Mouse (Mus musculus): ENCODE measurements around the gene Igtp.
A peak's percentile ranks its signal among the peaks of the same experiment; 100 is the strongest.
"Not testable (repeated sequence)": the region's sequence is repeated elsewhere in the genome, so short reads cannot be mapped to it uniquely, and the experiment has no call there.

Gene Igtp

DNA sequence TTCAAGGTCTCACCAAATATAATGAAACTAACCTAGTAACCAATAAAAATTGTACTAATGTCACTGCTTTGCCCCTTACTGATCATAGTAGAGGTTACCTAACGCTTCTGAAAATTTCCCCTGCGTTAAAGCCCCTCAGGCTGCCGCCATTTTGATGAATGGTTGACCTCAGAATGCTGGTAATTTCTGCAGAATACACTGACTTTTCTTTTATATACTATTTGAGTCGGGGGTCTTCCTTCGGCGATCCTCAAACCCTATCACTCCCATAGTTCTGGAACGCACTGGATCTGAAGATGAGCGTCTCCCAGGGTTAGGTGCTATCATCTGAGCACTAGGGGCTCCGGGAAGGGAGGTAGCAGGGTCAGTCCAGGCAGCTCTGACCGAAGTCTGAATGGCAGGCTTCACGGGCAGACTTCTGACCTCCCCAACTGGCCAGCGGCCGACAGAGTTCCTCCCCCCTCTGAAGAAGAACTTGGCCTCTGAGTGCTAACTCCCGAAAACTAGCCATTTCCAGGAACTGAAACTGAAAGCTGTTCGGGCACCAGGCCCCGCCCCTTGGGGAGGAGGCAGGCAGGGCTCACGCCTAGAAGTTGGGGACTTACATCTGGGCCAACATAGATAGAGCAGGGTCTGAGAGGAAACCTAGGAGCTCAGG lies 15.2 kb downstream of the Igtp start:
- DNase-seq, result peak; percentile 90

DNA sequence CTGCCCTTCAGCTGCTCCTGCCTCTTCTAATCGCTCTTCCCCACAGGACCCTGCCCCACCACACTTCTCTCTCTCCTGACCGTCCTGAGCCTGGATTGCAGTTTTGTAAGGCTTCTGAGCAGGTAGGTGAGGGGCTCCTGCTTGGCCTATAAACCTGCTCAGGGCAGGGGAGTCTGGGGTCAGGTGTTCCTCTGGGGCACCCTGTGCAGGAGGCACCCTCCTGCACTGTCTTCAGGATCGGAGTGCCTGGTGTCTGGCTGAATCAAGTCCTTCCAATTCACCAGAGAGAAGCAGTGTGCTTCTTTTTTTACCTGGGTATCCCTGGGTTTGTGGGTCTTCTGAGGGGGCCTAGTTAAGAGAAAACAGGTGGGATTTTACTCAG lies 15.7 kb downstream of the Igtp start:
- DNase-seq, result not testable (repeated sequence)

DNA sequence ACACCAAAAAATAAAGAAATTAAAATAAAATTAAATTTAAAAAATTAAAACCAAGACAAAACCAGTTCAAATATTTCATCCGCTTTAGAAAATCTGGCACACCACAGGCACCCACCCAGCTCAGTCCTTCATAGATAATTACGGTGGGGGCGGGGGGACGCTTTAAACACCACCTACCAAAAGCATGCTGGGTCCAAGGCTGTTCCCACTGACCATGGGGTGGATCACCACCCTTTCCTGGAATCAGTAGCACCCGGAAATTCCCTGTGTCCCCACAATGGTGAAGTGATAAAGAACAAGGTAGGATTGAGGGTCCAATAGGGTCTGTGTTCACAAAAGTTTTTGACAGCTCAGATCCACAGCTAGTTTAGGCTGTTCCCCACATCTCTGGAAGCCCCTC lies 16.5 kb downstream of the Igtp start:
- DNase-seq, result no peak

DNA sequence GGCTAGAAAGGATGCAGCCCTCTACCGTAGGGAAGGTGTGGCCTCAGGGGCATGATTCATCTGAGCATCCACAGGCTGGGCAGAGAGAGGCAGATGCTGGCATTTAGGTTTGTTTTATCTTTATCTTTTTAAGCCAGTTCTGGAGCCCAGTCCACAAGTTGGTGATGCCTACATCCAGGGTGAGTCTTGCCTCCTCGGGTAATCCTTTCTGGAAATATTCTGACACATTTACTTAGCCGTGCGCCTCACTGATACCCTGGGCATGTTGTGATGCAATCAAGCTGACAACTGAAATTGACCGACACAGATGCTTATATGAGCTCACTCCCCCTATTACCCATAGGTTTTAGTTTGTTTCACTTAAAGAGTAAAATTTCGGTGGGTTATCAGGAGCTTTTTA lies 17.5 kb downstream of the Igtp start:
- no peak for DNase-seq

DNA sequence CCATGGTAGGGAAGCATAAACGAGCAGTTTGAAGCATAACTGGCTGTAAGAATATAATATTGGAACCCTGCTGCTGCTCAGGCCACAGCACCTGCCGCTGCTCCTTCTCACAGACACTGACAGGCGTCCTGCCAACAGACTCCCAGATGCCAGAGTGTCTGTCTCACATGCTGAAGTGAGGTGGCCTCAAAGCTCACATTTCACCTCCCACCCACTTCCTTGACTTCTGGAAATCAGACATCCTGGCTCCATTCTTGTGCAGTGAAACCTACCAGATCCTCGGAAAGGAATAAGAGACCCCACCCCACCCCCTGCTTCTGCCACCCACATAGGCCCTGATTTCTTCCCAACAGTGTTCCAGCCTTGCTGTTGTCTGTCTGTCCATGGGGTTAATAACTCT lies 24.4 kb downstream of the Igtp start:
- peak; percentile 61 for DNase-seq

DNA sequence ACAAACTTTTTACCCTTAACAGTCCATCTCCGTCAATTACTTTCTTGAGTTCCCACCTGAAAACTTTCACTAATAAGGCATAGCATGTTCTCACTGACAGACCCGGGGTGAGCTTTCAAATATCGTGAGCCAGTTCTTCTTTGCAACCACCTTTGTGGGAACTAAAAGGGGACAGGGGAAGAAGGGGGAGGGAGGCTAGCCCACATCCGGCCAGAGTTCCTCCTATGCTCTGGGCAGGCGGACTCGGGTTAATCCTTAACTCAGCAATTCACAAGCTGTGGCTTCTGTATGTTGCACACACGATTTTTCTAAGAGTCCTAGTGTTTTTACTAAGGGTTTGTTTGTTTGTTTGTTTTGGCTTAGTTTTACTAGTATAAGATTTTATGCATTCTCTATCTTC lies 25.0 kb downstream of the Igtp start:
- DNase-seq, result peak; percentile 80

DNA sequence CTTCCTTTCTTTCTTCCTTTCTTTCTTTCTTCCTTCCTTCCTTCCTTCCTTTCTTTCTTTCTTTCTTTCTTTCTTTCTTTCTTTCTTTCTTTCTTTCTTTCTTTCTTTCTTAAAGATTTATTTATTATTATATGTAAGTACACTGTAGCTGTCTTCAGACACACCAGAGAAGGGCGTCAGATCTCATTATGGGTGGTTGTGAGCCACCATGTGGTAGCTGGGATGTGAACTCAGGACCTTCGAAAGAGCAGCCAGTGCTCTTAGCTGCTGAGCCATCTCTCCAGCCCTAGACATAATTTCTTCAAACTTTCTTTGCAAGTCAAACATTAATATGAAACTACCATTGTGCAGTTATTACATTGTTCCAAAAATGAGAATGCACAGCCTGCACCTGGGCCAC lies 25.5 kb downstream of the Igtp start:
- DNase-seq, result peak; percentile 47

DNA sequence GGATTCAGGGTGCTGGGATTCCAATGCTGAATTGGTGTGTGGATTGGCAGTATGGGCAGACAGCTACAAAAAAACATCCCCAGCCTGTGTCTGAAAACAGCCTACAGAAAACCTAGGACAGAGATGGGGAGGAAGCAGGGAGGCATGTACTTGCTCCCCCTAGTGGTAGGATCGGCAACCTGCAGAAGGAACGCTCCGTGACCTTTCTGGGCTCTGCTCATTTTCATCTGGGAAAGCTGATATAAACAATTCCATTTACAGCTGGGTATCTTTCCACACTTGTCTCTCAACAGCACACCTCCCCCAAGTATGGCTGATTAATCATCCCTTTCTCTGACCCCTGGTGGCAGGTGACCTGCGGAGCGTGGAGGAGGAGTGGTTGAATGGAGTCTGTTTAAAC lies 26.3 kb downstream of the Igtp start:
- peak; percentile 79 for DNase-seq

DNA sequence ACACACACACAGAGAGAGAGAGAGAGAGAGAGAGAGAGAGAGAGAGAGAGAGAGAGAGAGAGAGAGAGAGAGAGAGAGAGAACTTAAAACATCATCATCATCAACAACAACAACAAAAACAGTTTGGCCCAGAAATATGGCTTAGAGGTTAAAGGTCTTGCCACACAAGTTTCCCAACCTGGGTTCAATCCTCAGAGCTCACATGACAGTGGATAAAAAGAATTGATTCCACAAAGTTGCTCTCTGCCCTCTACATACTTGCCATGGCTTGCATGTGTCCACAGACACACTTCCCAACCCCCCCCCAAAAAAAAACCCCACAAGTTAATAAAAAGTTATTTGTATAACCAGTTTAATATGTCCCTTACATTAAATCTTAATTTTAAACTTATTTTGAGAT lies 27.1 kb downstream of the Igtp start:
- DNase-seq, result no peak

DNA sequence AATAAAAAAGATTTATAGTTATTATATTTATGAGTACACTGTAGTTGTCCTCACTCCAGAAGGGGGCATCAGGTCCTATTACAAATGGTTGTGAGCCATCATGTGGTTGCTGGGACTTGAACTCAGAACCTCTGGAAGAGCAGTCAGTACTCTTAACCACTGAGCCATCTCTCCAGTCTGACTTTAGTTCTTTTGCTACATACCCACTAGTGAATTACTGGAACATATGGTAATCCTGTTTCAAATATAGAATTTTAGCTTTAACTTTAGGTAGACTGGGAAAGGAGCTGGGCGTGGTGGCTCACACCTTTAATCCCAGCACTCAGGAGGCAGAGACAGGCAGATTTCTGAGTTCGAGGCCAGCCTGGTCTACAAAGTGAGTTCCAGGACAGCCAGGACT lies 28.7 kb downstream of the Igtp start:
- DNase-seq, result not testable (repeated sequence)

DNA sequence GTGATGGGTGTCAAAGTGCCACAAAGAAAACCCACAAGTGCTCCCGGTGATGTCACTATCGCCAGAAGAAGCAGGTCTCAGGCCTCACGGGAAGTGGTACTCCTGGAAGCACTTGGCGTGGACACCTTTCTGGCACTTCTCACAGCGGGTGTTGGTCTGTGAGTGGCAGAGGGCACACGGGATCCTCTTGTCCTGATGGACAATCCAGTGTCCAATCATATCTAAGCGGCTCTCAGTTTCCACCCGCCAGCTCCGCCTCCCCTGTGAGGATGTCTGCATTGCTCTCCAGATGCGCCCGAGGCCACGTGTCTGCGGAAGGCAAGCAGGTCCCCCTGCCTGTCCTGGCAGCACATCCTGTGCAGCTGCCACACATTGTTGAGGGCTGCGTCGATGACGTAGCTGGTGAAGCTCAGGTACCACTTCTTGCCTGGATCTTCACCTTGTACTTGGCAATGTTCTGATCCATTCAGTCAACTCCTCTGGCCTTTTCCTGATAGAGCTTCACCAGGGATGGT lies 31.1 kb downstream of the Igtp start:
- DNase-seq, result peak; percentile 81

DNA sequence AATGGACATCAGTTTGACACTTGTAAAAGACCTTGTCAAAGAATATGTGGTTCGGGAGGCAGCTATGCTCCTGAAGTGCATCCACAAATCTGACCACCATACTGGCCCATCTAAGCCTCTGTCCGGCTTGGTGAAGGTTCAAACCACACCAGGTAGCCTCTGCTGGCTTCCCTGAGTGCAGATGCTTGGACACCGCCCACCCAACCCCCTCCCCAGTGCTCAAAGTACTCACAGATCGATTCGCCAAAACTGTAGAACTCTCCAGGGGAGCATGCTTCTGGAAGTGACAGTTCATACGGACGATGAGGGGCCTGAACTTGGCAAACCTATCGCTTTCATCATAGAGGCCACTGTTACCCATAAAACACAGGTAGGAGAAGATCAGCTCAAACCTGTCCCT lies 31.8 kb downstream of the Igtp start:
- DNase-seq, result no peak

DNA sequence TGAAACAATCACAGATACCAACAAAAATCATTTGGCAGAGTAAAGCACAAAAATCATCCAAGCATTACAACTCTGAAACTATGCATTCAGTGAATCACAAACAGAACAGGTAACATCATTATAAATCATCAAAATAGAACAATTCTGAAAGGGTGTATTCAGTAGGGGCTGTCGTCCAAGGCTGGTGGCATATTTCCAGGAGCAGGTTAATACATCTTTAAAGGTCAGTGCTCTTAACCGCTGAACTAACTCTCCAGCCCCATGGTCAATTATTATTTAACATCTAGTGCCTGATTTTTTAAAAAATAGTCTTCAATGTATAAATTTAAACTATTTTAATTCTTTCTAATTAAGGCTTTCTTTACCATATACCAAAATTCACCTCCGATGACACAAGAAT lies 35.2 kb downstream of the Igtp start:
- DNase-seq, result not testable (repeated sequence)

DNA sequence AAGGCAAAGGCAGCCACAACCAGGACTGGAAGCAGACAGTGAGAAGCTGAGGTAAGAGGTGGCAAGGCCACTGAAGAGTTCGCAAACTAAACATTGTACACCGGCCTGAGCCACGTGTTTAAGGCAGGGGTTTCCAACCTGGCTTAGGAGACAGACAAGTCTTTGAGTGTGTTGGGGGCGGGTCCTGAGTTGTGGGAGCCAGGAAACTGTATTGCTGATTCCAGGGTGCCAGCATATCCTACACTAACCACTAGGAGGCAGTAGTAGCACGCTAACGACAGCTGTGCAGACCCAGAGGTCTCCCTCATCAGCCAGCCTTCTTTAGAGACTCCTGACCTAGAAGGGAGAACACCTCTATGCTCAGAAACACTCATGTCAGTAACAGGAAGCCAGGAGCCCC lies 35.8 kb downstream of the Igtp start:
- DNase-seq, result peak; percentile 73

DNA sequence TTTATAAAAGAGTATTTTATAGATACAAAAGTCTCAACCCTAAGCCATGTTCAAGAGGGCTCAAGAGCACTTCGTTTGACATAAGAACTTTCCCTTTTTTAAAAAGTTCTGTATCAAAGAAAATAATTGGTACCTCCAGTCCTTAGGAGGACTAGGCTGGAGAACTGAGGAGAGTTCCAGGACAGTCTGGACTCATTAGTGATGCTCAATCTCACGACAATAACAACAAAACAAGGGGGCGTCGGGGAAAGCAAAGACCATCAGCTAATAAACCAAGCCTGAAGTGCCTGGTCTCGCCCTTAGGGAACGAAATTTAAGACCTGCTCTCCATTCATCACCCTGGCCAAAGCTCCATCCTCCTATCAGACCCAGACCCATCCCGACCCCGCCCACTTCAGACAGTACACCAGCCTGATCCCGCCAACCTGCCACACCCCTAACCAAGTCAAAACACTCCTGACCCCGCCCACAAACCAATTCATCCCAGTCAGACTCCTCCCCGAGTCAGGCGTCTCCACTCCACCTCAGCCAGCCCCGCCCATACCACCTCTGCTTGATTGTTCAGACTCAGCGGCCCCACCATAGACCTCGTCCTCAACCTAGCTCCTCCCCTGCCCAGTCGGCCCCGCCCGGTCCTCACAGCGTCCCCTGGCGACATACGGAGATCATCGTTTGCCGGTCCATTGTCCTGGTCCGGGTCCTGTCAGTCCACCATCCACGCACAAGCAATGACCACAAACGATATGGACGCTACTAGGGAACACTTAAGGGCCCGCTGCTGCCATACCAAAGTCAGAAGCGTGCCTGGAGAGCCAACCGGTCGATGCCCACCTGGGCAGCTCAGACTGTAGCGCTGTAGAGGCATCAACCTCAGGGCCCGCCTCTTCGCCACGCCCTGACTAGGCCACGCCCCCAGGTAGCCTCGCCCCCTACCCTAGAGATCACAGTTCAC lies 39.8 kb downstream of the Igtp start:
- peak; percentile 57 for DNase-seq

DNA sequence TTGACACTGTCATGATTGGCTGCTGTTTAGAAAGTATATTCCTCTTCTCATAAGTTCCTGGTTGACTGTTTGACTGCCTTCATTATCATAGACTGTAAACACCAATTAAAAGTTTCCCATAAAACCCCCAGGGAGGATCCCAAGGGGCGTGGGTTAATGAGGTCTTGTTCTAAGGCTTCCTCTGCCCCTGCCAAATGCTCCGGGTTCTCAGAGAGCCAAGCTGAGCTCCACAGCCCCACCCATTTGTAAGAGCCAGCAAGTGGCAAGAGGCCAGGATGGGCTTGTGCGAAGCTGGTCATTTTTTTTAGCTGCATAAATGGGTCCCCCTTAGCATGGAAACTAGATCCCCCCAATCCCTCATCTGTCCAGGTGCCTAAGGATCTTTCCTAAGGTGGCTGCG lies 47.9 kb downstream of the Igtp start:
- DNase-seq, result no peak

DNA sequence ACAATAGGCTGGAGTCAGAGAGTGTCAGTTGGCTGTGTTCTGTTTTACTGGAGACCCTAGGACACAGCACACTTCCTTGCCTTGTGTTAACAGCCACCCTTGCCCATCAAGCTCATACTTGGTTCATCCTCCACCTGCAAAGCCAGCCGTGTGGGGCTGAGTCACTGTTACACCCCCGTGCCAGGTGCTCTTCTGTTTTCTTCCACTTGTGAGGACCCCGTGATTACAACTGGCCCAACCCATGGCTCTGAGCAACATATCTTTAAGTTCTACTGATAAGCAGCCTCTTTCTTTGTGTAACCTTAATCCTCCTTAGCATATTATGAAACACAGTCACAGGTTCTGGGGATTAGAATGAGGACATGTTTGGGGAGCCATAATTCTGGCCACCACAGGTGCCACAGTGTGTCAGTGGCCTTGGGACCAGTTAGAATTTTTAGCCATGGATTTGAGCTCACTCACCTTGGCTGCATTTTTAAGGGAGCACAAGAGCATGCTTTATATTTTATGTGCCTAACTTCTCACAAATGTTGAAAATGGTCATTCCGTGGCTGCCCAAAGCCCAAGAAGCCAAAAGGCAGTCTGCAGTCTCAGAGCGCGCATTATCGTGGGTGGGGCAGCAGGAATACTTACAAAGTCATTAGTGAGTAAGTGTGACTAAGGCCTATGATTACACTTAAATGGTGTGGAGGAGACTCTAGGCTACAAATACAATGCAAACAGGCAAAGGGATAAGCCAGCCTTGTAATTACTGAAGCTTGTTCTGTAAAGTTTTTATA lies 50.0 kb downstream of the Igtp start:
- no peak for DNase-seq

DNA sequence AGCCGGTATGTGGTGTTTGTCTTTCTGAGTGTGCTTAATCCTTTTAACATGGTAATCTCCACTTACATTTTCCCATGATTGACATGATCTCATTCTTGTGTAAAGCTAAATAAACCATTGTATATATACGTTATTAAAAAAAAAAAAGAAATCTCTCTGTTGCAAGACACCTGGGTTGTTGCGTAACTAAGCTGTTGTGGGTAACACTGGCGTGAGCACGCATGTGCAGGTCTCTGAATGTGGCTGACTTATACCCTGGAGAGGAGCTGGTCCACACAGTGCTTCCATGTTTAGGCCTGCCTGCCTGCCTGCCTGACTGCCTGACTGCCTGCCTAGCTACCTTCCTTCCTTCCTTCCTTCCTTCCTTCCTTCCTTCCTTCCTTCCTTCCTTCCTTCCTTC lies 51.2 kb downstream of the Igtp start:
- no peak for DNase-seq

DNA sequence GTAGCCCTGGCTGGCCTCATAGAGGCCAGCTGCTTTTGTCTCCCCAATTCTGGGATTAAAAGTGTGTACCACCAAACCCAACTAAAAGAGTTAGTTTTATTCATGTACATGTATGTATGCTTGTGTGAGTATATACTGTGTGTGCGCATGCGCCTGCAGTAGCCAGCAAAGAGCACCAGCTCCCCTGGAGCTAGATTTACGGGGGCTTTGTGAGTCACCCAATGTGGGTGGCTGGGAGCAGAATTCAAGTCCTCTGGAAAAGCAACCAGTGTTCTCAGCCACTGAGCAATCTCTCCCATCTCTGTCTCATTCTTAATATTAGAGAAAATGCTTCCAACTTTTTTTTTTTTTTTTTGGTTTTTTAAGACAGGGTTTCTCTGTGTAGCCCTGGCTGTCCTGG lies 55.1 kb downstream of the Igtp start:
- no peak for DNase-seq

All from thymus, postnatal 14 days (tissue).